Mouse (Mus musculus) heart, embryonic 13.5 days (tissue): ENCODE measurements around the gene Ppp2r5c. TPM values are rescaled to one million over a fixed set of nuclear protein-coding genes. Genes with fewer than 3 reads are reported as not detected.

Source experiments
- ATAC-seq: fragments of 200-750 bp; cut with Nextera tagmentation; 2 replicates; pipeline ENCODE4 v1.8.0; 2017; ENCODE audit warnings: moderate TSS enrichment; ENCODE audit not compliant: insufficient number of reproducible peaks, low FRiP score, low TSS enrichment; ENCODE audit errors: extremely low read depth
- H3K27ac ChIP-seq: fragments of 300-500 bp; sonication (generic); replicated peaks from 2 replicates; pipeline ENCODE4 v1.5.1; 2015; ENCODE audit warnings: moderate library complexity, mild to moderate bottlenecking, inconsistent platforms
- H3K27me3 ChIP-seq: fragments of 300-500 bp; sonication (generic); replicated peaks from 2 replicates; pipeline ENCODE4 v1.6.1; 2015; ENCODE audit warnings: mild to moderate bottlenecking, inconsistent platforms
- H3K36me3 ChIP-seq: fragments of 300-500 bp; sonication (generic); 2 replicates; pipeline ENCODE4 v1.6.1; 2015; ENCODE audit warnings: mild to moderate bottlenecking, inconsistent platforms
- H3K4me1 ChIP-seq: fragments of 300-500 bp; sonication (generic); 2 replicates; pipeline ENCODE4 v1.6.1; 2015; ENCODE audit warnings: inconsistent platforms
- H3K4me2 ChIP-seq: fragments of 300-500 bp; sonication (generic); 2 replicates; pipeline ENCODE4 v1.6.1; 2015; ENCODE audit warnings: inconsistent platforms, mild to moderate bottlenecking, moderate library complexity
- H3K4me3 ChIP-seq: fragments of 300-500 bp; sonication (generic); 2 replicates; pipeline ENCODE4 v1.5.1; 2015; ENCODE audit warnings: moderate library complexity, mild to moderate bottlenecking, inconsistent platforms
- H3K9ac ChIP-seq: fragments of 300-500 bp; sonication (generic); 2 replicates; pipeline ENCODE4 v1.6.1; 2015; ENCODE audit warnings: inconsistent platforms, mild to moderate bottlenecking, moderate library complexity
- H3K9me3 ChIP-seq: fragments of 300-500 bp; sonication (generic); 2 replicates; pipeline ENCODE4 v1.6.1; 2016; ENCODE audit warnings: inconsistent platforms
- WGBS: fragments of 180-500 bp; shearing (Covaris S2); methylation state at CpG from one replicate; pipeline ENCODE4 v1.1.7; 2015; ENCODE audit warnings: mixed read lengths; 5-methylcytosine and 5-hydroxymethylcytosine counted together
- polyA plus RNA-seq: library from polyadenylated mRNA; unstranded; fragments of >200 nt; fragmentation: Nextera tagmentation; extraction: Ambion mirVana; gene quantifications from 2 replicates; pipeline ENCODE4 v1.2.1, GENCODE M21; 2015

Gene Ppp2r5c
- polyA plus RNA-seq, 1 experiment from 2014 or later: 113 TPM

GRCm38 (mm10) chr12:110444530-110444929 is 2.4 kb upstream of the Ppp2r5c start:
- Histone ChIP-seq H3K27ac (no peak overlapping the region; the same call in 1 of the 2 replicates), H3K4me2 (no peak overlapping the region), H3K36me3 (no peaks in the 10 kb centered on the region), H3K27me3 (peaks cover 27% of the 10 kb centered on the region), H3K9me3 (0 out of 2 replicates have a peak, but pooled peaks cover 9% of the 10 kb centered on the region), H3K9ac (no peak overlapping the region), H3K4me3 (no peak overlapping the region), H3K4me1 (peaks cover 11% of the 10 kb centered on the region; the same call in 1 of the 2 replicates)
- no peak for ATAC-seq
- 61% methylated on average over 5 of the region's 5 CpGs for WGBS

- peaks cover 5% of the 10 kb centered on the region; the same call in 1 of the 2 replicates for H3K36me3 ChIP-seq
- 0 out of 2 replicates have a peak, but pooled peaks cover 4% of the 10 kb centered on the region for H3K9me3 ChIP-seq
- H3K4me3 ChIP-seq: peak overlapping the region; percentile 91
- no peak for ATAC-seq
- 0 out of 2 replicates have a peak overlapping the region, but pooled peaks have one; percentile 98 for H3K27ac ChIP-seq
- peak overlapping the region; percentile 91 for H3K9ac ChIP-seq
- peaks cover 11% of the 10 kb centered on the region; the same call in 1 of the 2 replicates for H3K4me1 ChIP-seq
- H3K27me3 ChIP-seq: peaks cover 27% of the 10 kb centered on the region
- WGBS: 41% methylated on average over 7 of the region's 7 CpGs
- H3K4me2 ChIP-seq: peak overlapping the region; percentile 91
Measured at GRCm38 (mm10) chr12:110445775-110446174, 1.1 kb upstream of the Ppp2r5c start.

- peaks cover 11% of the 10 kb centered on the region; the same call in 1 of the 2 replicates for H3K4me1 ChIP-seq
- peak overlapping the region; percentile 91 for H3K4me2 ChIP-seq
- H3K27me3 ChIP-seq: peaks cover 27% of the 10 kb centered on the region
- under 1% methylated on average over 33 of the region's 39 CpGs for WGBS
- ATAC-seq: peak; percentile 57
- H3K36me3 ChIP-seq: peaks cover 8% of the 10 kb centered on the region
- H3K4me3 ChIP-seq: peak overlapping the region; percentile 91
- H3K9ac ChIP-seq: peak overlapping the region; percentile 91
- no peaks in the 10 kb centered on the region for H3K9me3 ChIP-seq
- peak overlapping the region; percentile 98 for H3K27ac ChIP-seq
Measured at GRCm38 (mm10) chr12:110447306-110447705, 386 bp downstream of the Ppp2r5c start.

- H3K9ac ChIP-seq: peak overlapping the region; percentile 28; the same call in 1 of the 2 replicates
- 82% methylated on average over 10 of the region's 10 CpGs for WGBS
- H3K36me3 ChIP-seq: peaks cover 8% of the 10 kb centered on the region
- H3K27me3 ChIP-seq: peaks cover 14% of the 10 kb centered on the region
- no peak overlapping the region for H3K27ac ChIP-seq
- H3K4me2 ChIP-seq: no peak overlapping the region
- H3K9me3 ChIP-seq: no peaks in the 10 kb centered on the region
- no peak for ATAC-seq
- no peak overlapping the region for H3K4me3 ChIP-seq
- peaks cover 11% of the 10 kb centered on the region; the same call in 1 of the 2 replicates for H3K4me1 ChIP-seq
Measured at GRCm38 (mm10) chr12:110448767-110449166, 1.8 kb downstream of the Ppp2r5c start.

- peaks cover 8% of the 10 kb centered on the region for H3K36me3 ChIP-seq
- no peak overlapping the region for H3K9ac ChIP-seq
- no peak; the same call in 1 of the 2 replicates for ATAC-seq
Measured at GRCm38 (mm10) chr12:110454223-110454622, 7.3 kb downstream of the Ppp2r5c start.

GRCm38 (mm10) chr12:110456024-110456423 is 9.1 kb downstream of the Ppp2r5c start:
- H3K4me2 ChIP-seq: no peak overlapping the region
- WGBS: 76% methylated on average over 7 of the region's 7 CpGs
- no peak for ATAC-seq

More at GRCm38 (mm10) chr12:110454223-110454622, 7.3 kb downstream of the Ppp2r5c start:
- Histone ChIP-seq H3K9me3 (no peaks in the 10 kb centered on the region), H3K27ac (no peak overlapping the region), H3K4me1 (peaks cover 20% of the 10 kb centered on the region), H3K4me2 (no peak overlapping the region), H3K4me3 (no peak overlapping the region), H3K27me3 (no peaks in the 10 kb centered on the region)
- 8% methylated on average over 5 of the region's 5 CpGs for WGBS

GRCm38 (mm10) chr12:110458667-110459066 is 11.7 kb downstream of the Ppp2r5c start:
- Histone ChIP-seq H3K27me3 (no peaks in the 10 kb centered on the region), H3K4me3 (no peak overlapping the region), H3K4me2 (no peak overlapping the region), H3K36me3 (no peaks in the 10 kb centered on the region), H3K9me3 (no peaks in the 10 kb centered on the region), H3K27ac (0 out of 2 replicates have a peak overlapping the region, but pooled peaks have one; percentile 10), H3K4me1 (peaks cover 38% of the 10 kb centered on the region), H3K9ac (0 out of 2 replicates have a peak overlapping the region, but pooled peaks have one; percentile 45)
- no peak for ATAC-seq
- 45% methylated on average over 6 of the region's 6 CpGs for whole genome bisulfite sequencing

More at GRCm38 (mm10) chr12:110456024-110456423, 9.1 kb downstream of the Ppp2r5c start:
- H3K36me3 ChIP-seq: peaks cover under 1% of the 10 kb centered on the region; the same call in 1 of the 2 replicates
- H3K9ac ChIP-seq: no peak overlapping the region
- no peaks in the 10 kb centered on the region for H3K27me3 ChIP-seq
- peaks cover 38% of the 10 kb centered on the region for H3K4me1 ChIP-seq
- no peak overlapping the region for H3K4me3 ChIP-seq
- no peak overlapping the region for H3K27ac ChIP-seq
- H3K9me3 ChIP-seq: no peaks in the 10 kb centered on the region

GRCm38 (mm10) chr12:110460418-110461300 is 13.7 kb downstream of the Ppp2r5c start:
- Histone ChIP-seq H3K9me3 (no peaks in the 10 kb centered on the region), H3K4me2 (no peak overlapping the region; the same call in 1 of the 2 replicates), H3K36me3 (no peaks in the 10 kb centered on the region), H3K4me1 (peaks cover 46% of the 10 kb centered on the region), H3K9ac (no peak overlapping the region; the same call in 1 of the 2 replicates), H3K27ac (peak overlapping the region; percentile 61), H3K27me3 (no peaks in the 10 kb centered on the region), H3K4me3 (no peak overlapping the region)
- WGBS: 57% methylated on average over 18 of the region's 18 CpGs
- no peak for ATAC-seq

- H3K4me3 ChIP-seq: no peak overlapping the region
- WGBS: 66% methylated on average over 8 of the region's 8 CpGs
- ATAC-seq: no peak
Measured at GRCm38 (mm10) chr12:110463711-110464110, 16.8 kb downstream of the Ppp2r5c start.

GRCm38 (mm10) chr12:110471426-110471825 is 24.5 kb downstream of the Ppp2r5c start:
- WGBS: 52% methylated on average over 3 of the region's 3 CpGs
- Histone ChIP-seq H3K27me3 (no peaks in the 10 kb centered on the region), H3K4me1 (peaks cover 17% of the 10 kb centered on the region), H3K9me3 (peaks cover 5% of the 10 kb centered on the region; the same call in 1 of the 2 replicates), H3K36me3 (peaks cover 37% of the 10 kb centered on the region), H3K9ac (no peak overlapping the region), H3K27ac (no peak overlapping the region), H3K4me2 (no peak overlapping the region), H3K4me3 (no peak overlapping the region)
- ATAC-seq: no peak

More at GRCm38 (mm10) chr12:110463711-110464110, 16.8 kb downstream of the Ppp2r5c start:
- no peak overlapping the region for H3K4me2 ChIP-seq
- peaks cover 35% of the 10 kb centered on the region for H3K4me1 ChIP-seq
- peaks cover 25% of the 10 kb centered on the region for H3K36me3 ChIP-seq
- no peak overlapping the region for H3K27ac ChIP-seq
- H3K9ac ChIP-seq: no peak overlapping the region
- no peaks in the 10 kb centered on the region for H3K9me3 ChIP-seq
- H3K27me3 ChIP-seq: no peaks in the 10 kb centered on the region

GRCm38 (mm10) chr12:110472247-110472646 is 25.3 kb downstream of the Ppp2r5c start:
- peaks cover 17% of the 10 kb centered on the region for H3K4me1 ChIP-seq
- no peak overlapping the region for H3K4me3 ChIP-seq
- peaks cover 31% of the 10 kb centered on the region for H3K36me3 ChIP-seq
- H3K9me3 ChIP-seq: peaks cover 5% of the 10 kb centered on the region; the same call in 1 of the 2 replicates
- 74% methylated on average over 3 of the region's 3 CpGs for whole genome bisulfite sequencing
- no peak overlapping the region for H3K9ac ChIP-seq
- H3K27me3 ChIP-seq: no peaks in the 10 kb centered on the region
- no peak overlapping the region for H3K4me2 ChIP-seq
- ATAC-seq: no peak
- no peak overlapping the region for H3K27ac ChIP-seq
